Mouse (Mus musculus): ENCODE results near the gene Tctn1. TPM values are rescaled to one million over a fixed set of nuclear protein-coding genes. Genes with fewer than 3 reads are reported as not detected.

Gene Tctn1
- 0.42 TPM in 1 of 2 replicates, not detected in the other for total RNA-seq (2015; ENCODE audit: low replicate concordance)
- total RNA-seq (2017; ENCODE audit: low replicate concordance): 3.6 and 5.9 TPM in 2 replicates

- ATAC-seq (replicated peaks; ENCODE audit: low FRiP score, poor library complexity, severe bottlenecking): peak; percentile 93
These were observed at the start of gene Tctn1 for GRCm38 (mm10) chr5:122263933-122264905. TSS of gene Tctn1 (minus strand) at chr5:122264460.

- no peak for ATAC-seq (replicated peaks; ENCODE audit: low FRiP score, poor library complexity, severe bottlenecking)
These were observed 48.9 kb upstream of the Tctn1 start for GRCm38 (mm10) chr5:122312942-122313684.

GRCm38 (mm10) chr5:122312346-122312745, 48.1 kb upstream of the Tctn1 start:
- ATAC-seq (replicated peaks; ENCODE audit: low FRiP score, poor library complexity, severe bottlenecking): no peak

- no peak for ATAC-seq (replicated peaks; ENCODE audit: low FRiP score, poor library complexity, severe bottlenecking)
These were observed 47.4 kb upstream of the Tctn1 start for GRCm38 (mm10) chr5:122311692-122312091.

- no peak for ATAC-seq (replicated peaks; ENCODE audit: low FRiP score, poor library complexity, severe bottlenecking)
These were observed 46.4 kb upstream of the Tctn1 start for GRCm38 (mm10) chr5:122310699-122311098.

GRCm38 (mm10) chr5:122306536-122306935, 42.3 kb upstream of the Tctn1 start:
- no peak for ATAC-seq (replicated peaks; ENCODE audit: low FRiP score, poor library complexity, severe bottlenecking)

GRCm38 (mm10) chr5:122305472-122305871, 41.2 kb upstream of the Tctn1 start:
- ATAC-seq (replicated peaks; ENCODE audit: low FRiP score, poor library complexity, severe bottlenecking): no peak

- no peak for ATAC-seq (replicated peaks; ENCODE audit: low FRiP score, poor library complexity, severe bottlenecking)
These were observed 40.3 kb upstream of the Tctn1 start for GRCm38 (mm10) chr5:122304541-122304940.

GRCm38 (mm10) chr5:122303937-122304336, 39.7 kb upstream of the Tctn1 start:
- no peak for ATAC-seq (replicated peaks; ENCODE audit: low FRiP score, poor library complexity, severe bottlenecking)

- ATAC-seq (replicated peaks; ENCODE audit: low FRiP score, poor library complexity, severe bottlenecking): no peak
These were observed 38.8 kb upstream of the Tctn1 start for GRCm38 (mm10) chr5:122302810-122303745.

- ATAC-seq (replicated peaks; ENCODE audit: low FRiP score, poor library complexity, severe bottlenecking): no peak
These were observed 35.8 kb upstream of the Tctn1 start for GRCm38 (mm10) chr5:122300071-122300518.

GRCm38 (mm10) chr5:122295113-122295935, 31.1 kb upstream of the Tctn1 start:
- no peak for ATAC-seq (replicated peaks; ENCODE audit: low FRiP score, poor library complexity, severe bottlenecking)

- ATAC-seq (replicated peaks; ENCODE audit: low FRiP score, poor library complexity, severe bottlenecking): no peak
These were observed 30.0 kb upstream of the Tctn1 start for GRCm38 (mm10) chr5:122294219-122294735.

GRCm38 (mm10) chr5:122293131-122293530, 28.9 kb upstream of the Tctn1 start:
- ATAC-seq (replicated peaks; ENCODE audit: low FRiP score, poor library complexity, severe bottlenecking): no peak

- peak; percentile 15; the same call in 1 of the 2 replicates for ATAC-seq (replicated peaks; ENCODE audit: low FRiP score, poor library complexity, severe bottlenecking)
These were observed 27.5 kb upstream of the Tctn1 start for GRCm38 (mm10) chr5:122291553-122292339.

GRCm38 (mm10) chr5:122291149-122291548, 26.9 kb upstream of the Tctn1 start:
- peak; percentile 83 for ATAC-seq (replicated peaks; ENCODE audit: low FRiP score, poor library complexity, severe bottlenecking)

GRCm38 (mm10) chr5:122288147-122288811, 24.0 kb upstream of the Tctn1 start:
- ATAC-seq (replicated peaks; ENCODE audit: low FRiP score, poor library complexity, severe bottlenecking): no peak

All from erythroblast, adult 5-6 weeks (primary cell).